Mouse (Mus musculus) right cerebral cortex, postnatal 4 days (tissue): Measurements from ENCODE around the gene Heca.
"Not testable (repeated sequence)": the region's sequence is repeated elsewhere in the genome, so short reads cannot be mapped to it uniquely, and the experiment has no call there.

Experiments used
- DNase-seq: peaks from one replicate; pipeline ENCODE4 v3.0.0-alpha.2; 2022

The Heca gene

GRCm38 (mm10) chr10:17947960-17948730 is at the start of gene Heca:
Gene Heca (minus strand): TSS chr10:17948067.
- DNase-seq: peak; percentile 95

GRCm38 (mm10) chr10:17990576-17990975 is 42.7 kb upstream of the Heca start:
- no peak for DNase-seq

- DNase-seq: no peak
Observed at GRCm38 (mm10) chr10:17989136-17989535, 41.3 kb upstream of the Heca start.

- DNase-seq: no peak
Observed at GRCm38 (mm10) chr10:17987823-17988423, 40.1 kb upstream of the Heca start.

GRCm38 (mm10) chr10:17983313-17983712 is 35.4 kb upstream of the Heca start:
- peak; percentile 61 for DNase-seq

- DNase-seq: no peak
Observed at GRCm38 (mm10) chr10:17966090-17966489, 18.2 kb upstream of the Heca start.

GRCm38 (mm10) chr10:17950761-17951160 is 2.9 kb upstream of the Heca start:
- no peak for DNase-seq

- peak; percentile 72 for DNase-seq
Observed at GRCm38 (mm10) chr10:17947175-17947906, 526 bp downstream of the Heca start.

- not testable (repeated sequence) for DNase-seq
Observed at GRCm38 (mm10) chr10:17946799-17947174, 1.1 kb downstream of the Heca start.

GRCm38 (mm10) chr10:17946046-17946445 is 1.8 kb downstream of the Heca start:
- DNase-seq: no peak

- no peak for DNase-seq
Observed at GRCm38 (mm10) chr10:17933622-17934021, 14.2 kb downstream of the Heca start.

- DNase-seq: no peak
Observed at GRCm38 (mm10) chr10:17932131-17932530, 15.7 kb downstream of the Heca start.

- DNase-seq: no peak
Observed at GRCm38 (mm10) chr10:17931157-17931556, 16.7 kb downstream of the Heca start.

- DNase-seq: no peak
Observed at GRCm38 (mm10) chr10:17930445-17931083, 17.3 kb downstream of the Heca start.

- DNase-seq: no peak
Observed at GRCm38 (mm10) chr10:17925200-17925599, 22.7 kb downstream of the Heca start.

GRCm38 (mm10) chr10:17924166-17924565 is 23.7 kb downstream of the Heca start:
- DNase-seq: no peak

GRCm38 (mm10) chr10:17921381-17921780 is 26.5 kb downstream of the Heca start:
- DNase-seq: no peak

- no peak for DNase-seq
Observed at GRCm38 (mm10) chr10:17919971-17920370, 27.9 kb downstream of the Heca start.

- no peak for DNase-seq
Observed at GRCm38 (mm10) chr10:17919032-17919431, 28.8 kb downstream of the Heca start.

GRCm38 (mm10) chr10:17908731-17909130 is 39.1 kb downstream of the Heca start:
- DNase-seq: no peak

GRCm38 (mm10) chr10:17906405-17906804 is 41.5 kb downstream of the Heca start:
- DNase-seq: not testable (repeated sequence)

- no peak for DNase-seq
Observed at GRCm38 (mm10) chr10:17903449-17903848, 44.4 kb downstream of the Heca start.

GRCm38 (mm10) chr10:17880724-17881123 is 67.1 kb downstream of the Heca start:
- DNase-seq: no peak
